Mouse (Mus musculus) kidney, postnatal 0 days (tissue): ENCODE results near the gene Col19a1. TPM values are rescaled to one million over a fixed set of nuclear protein-coding genes. Genes with fewer than 3 reads are reported as not detected.

ENCODE experiments used
- ATAC-seq: fragments of 200-750 bp; cut with Nextera tagmentation; replicated peaks from 2 replicates; pipeline ENCODE4 v1.8.0; 2017; ENCODE audit warnings: low read depth, moderate number of reproducible peaks, moderate TSS enrichment, moderate library complexity; ENCODE audit not compliant: low FRiP score
- DNase-seq: peaks from one replicate; pipeline ENCODE4 v3.0.0-alpha.2; 2016; ENCODE audit warnings: low spot score
- H3K27ac ChIP-seq: fragments of 300-500 bp; sonication (generic); 2 replicates; pipeline ENCODE4 v1.5.1; 2014; ENCODE audit warnings: mild to moderate bottlenecking
- H3K27me3 ChIP-seq: fragments of 300-500 bp; sonication (generic); 2 replicates; pipeline ENCODE4 v1.6.1; 2014; ENCODE audit warnings: low read length, mixed read lengths; ENCODE audit not compliant: insufficient read depth
- H3K36me3 ChIP-seq: fragments of 300-500 bp; sonication (generic); 2 replicates; pipeline ENCODE4 v1.6.1; 2014; ENCODE audit warnings: low read length, mixed read lengths; ENCODE audit not compliant: insufficient read depth
- H3K4me1 ChIP-seq: fragments of 300-500 bp; sonication (generic); replicated peaks from 2 replicates; pipeline ENCODE4 v1.6.1; 2014; ENCODE audit warnings: antibody characterized with exemption, low read length, mixed read lengths; ENCODE audit not compliant: insufficient read depth
- H3K4me2 ChIP-seq: fragments of 300-500 bp; sonication (generic); 2 replicates; pipeline ENCODE4 v1.6.1; 2014; ENCODE audit warnings: mild to moderate bottlenecking, low read length, moderate library complexity, mixed read lengths
- H3K4me3 ChIP-seq: fragments of 300-500 bp; sonication (generic); replicated peaks from 2 replicates; pipeline ENCODE4 v1.5.1; 2014; ENCODE audit warnings: low read depth, low read length
- H3K9ac ChIP-seq: fragments of 300-500 bp; sonication (generic); 2 replicates; pipeline ENCODE4 v1.6.1; 2014; ENCODE audit warnings: low read depth, low read length
- H3K9me3 ChIP-seq: fragments of 300-500 bp; sonication (generic); replicated peaks from 2 replicates; pipeline ENCODE4 v1.6.1; 2016; ENCODE audit warnings: low read length, inconsistent platforms, mixed read lengths
- CTCF ChIP-seq: IDR thresholded peaks from 2 replicates; pipeline ENCODE4 v1.5.1; 2016; ENCODE audit warnings: antibody characterized with exemption, low read depth, mild to moderate bottlenecking, moderate library complexity
- WGBS: fragments of 180-500 bp; shearing (Covaris S2); extraction: QIAGEN DNeasy Blood & Tissue Kit; methylation state at CpG from one replicate; pipeline ENCODE4 v1.1.7; 2014; 5-methylcytosine and 5-hydroxymethylcytosine counted together
- polyA plus RNA-seq: library from polyadenylated mRNA; unstranded; fragments of >200 nt; fragmentation: Nextera tagmentation; extraction: Ambion mirVana; gene quantifications from 2 replicates; pipeline ENCODE4 v1.2.1, GENCODE M21; 2015

The Col19a1 gene
- polyA plus RNA-seq, 1 experiment from 2014 or later, result 0.16 TPM

DNA sequence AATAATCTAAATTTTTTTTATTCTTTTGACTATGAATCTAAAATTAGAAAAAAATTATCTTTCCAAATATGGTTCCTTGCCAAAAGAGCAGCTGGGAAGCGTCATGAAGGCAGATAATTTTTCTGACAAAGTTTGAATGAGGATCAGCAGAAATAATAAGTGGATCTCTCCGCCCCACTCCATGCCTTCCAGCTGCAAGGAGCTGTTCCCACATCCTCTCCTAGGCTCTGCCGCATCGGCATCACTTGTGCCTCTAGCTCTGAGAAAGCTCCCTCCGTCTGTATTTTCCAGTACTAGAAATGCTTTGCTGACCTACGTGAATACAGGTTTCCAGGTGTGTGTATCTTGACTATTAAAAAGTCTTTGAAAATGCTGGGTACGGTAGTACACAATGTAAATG, 135.1 kb downstream of the Col19a1 start:
- 72% methylated on average over 7 of the region's 7 CpGs for WGBS
- no peak overlapping the region for H3K4me3 ChIP-seq
- no peak overlapping the region for H3K27ac ChIP-seq
- no peaks in the 10 kb centered on the region for H3K36me3 ChIP-seq
- no peak for TF ChIP-seq CTCF
- no peaks in the 10 kb centered on the region for H3K9me3 ChIP-seq
- ATAC-seq (no peak), DNase-seq (peak; percentile 6)
- H3K4me2 ChIP-seq, result no peak overlapping the region
- H3K4me1 ChIP-seq, result no peaks in the 10 kb centered on the region
- no peak overlapping the region for H3K9ac ChIP-seq
- no peaks in the 10 kb centered on the region for H3K27me3 ChIP-seq

DNA sequence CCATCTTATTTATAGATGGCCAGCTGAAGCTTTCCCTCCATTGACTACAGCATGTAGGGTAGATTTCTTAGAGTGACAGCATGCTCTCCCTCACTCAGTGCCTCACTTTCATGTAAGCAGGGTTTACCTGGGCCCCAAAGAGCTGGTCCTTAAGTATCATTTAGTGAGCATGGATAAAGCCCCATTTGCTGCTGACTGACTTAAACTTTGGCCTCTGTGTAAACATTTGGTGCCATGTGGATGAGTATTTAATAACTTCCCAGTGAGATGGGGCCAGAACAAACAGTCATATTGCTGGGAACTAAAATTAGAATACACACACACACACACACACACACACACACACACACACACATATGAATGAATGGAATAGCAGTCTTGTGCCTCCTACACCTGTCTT, 149.8 kb downstream of the Col19a1 start:
- Histone ChIP-seq H3K9ac (no peak overlapping the region), H3K9me3 (no peaks in the 10 kb centered on the region), H3K4me1 (no peaks in the 10 kb centered on the region), H3K4me3 (no peak overlapping the region), H3K27me3 (no peaks in the 10 kb centered on the region), H3K27ac (no peak overlapping the region), H3K36me3 (no peaks in the 10 kb centered on the region), H3K4me2 (no peak overlapping the region)
- ATAC-seq, result no peak
- DNase-seq, result no peak
- no peak for TF ChIP-seq CTCF

DNA sequence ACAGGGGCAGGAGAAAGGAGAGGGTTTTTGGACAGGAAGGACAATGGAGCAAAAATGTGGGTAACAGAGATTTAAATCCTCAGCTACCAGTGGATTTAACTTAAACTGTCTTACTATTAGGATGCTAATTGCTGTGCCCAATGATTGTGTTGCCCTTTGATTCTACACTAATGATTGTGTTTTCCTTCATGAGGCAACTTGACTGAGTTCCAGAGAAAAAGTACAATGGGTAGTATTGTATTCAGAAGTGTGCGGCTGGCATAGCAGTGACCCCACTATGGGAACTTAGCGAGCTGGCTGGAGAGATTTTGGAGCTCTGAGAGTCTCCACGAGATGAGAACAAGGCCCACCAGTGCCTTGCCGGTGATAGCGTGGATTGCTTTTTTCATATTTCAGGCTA, 159.0 kb downstream of the Col19a1 start:
- H3K9me3 ChIP-seq, result no peaks in the 10 kb centered on the region
- no peak overlapping the region for H3K4me3 ChIP-seq
- TF ChIP-seq CTCF, result no peak
- no peak for DNase-seq
- H3K9ac ChIP-seq, result no peak overlapping the region
- ATAC-seq, result no peak
- no peaks in the 10 kb centered on the region for H3K27me3 ChIP-seq
- H3K4me1 ChIP-seq, result no peaks in the 10 kb centered on the region
- no peaks in the 10 kb centered on the region for H3K36me3 ChIP-seq
- WGBS, result 94% methylated on average over 5 of the region's 5 CpGs
- no peak overlapping the region for H3K27ac ChIP-seq
- H3K4me2 ChIP-seq, result no peak overlapping the region

DNA sequence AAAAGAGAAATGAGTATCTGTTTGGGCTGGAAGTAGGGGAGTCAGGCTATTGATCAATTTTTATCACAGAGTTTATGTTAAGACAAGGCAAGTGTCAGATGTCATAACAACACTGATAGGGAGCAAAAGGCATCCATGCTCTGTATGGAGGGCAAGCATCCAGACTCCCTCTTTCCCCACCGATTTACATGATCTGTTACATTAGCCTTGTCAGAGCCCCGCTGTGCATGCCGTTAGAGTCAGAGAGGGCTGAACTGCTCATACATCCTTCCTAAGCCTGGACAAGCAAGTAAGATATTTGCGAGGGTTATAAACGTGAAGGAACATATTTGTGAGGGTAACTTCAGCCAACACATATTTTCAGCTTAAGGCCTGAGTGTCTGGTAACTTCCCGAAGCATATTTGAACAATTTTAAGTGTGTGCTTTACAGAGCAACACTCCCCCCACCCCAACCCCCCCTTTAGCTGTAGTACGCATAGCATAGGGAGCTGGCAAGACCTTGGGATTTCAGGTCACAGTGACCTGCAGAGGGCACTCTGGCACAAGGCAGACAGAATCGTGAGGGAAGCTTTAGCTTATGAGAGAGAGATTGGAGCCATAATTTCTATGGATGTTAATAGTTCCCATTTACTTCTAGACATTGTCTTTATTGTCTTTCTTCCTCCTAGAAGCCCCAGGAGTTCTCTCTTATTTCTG, 209.0 kb downstream of the Col19a1 start:
- H3K27ac ChIP-seq, result no peak overlapping the region
- peak; percentile 46 for DNase-seq
- peak; percentile 68 for TF ChIP-seq CTCF
- H3K9me3 ChIP-seq, result no peaks in the 10 kb centered on the region
- H3K4me1 ChIP-seq, result no peaks in the 10 kb centered on the region
- H3K36me3 ChIP-seq, result no peaks in the 10 kb centered on the region
- no peak overlapping the region for H3K4me2 ChIP-seq
- H3K9ac ChIP-seq, result no peak overlapping the region
- WGBS, result 27% methylated on average over 8 of the region's 8 CpGs
- H3K4me3 ChIP-seq, result no peak overlapping the region
- ATAC-seq, result peak; percentile 54; the same call in 1 of the 2 replicates
- H3K27me3 ChIP-seq, result no peaks in the 10 kb centered on the region

DNA sequence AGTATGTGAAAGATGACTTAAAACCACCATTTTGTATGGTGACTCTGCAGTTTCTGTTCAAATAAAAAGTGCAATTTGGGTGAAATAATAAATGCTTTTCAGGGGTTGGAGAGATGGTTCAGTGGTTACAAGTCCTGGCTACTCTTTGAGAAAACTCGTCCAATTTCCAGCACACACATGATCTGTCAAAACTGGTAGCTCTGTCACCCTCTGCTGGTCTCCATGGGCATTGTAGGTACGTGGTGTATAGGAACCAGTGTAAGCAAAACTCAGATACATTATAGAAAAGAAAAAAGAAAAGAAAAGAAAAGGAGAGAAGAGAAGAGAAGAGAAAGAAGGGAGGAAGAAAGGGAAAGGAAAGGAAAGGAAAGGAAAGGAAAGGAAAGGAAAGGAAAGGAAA, 212.4 kb downstream of the Col19a1 start:
- Histone ChIP-seq H3K4me2 (no peak overlapping the region), H3K9ac (no peak overlapping the region), H3K36me3 (no peaks in the 10 kb centered on the region), H3K27ac (no peak overlapping the region), H3K27me3 (no peaks in the 10 kb centered on the region), H3K9me3 (no peaks in the 10 kb centered on the region), H3K4me3 (no peak overlapping the region), H3K4me1 (no peaks in the 10 kb centered on the region)
- DNase-seq (peak; percentile 62), ATAC-seq (no peak)
- TF ChIP-seq CTCF, result peak; percentile 75
- WGBS, result 19% methylated on average over 2 of the region's 2 CpGs

DNA sequence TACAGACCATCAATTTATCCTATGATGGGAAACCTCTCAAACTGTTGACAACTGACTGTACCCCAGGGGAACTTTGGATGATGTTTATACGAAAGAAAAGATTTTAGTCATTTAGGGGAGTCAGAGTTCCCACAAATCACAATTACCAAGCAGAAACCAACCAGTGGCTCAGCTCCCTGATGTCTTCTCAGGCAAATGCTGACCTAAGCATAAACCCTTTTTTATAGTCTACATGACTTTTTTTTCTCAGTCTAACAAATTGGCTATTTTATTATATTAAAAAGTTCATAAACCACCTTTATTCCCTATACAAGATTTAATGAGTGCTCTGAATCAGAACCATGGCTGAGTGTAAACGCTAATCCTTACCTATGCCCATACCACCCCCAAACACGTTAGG, 213.6 kb downstream of the Col19a1 start:
- Histone ChIP-seq H3K27me3 (no peaks in the 10 kb centered on the region), H3K36me3 (no peaks in the 10 kb centered on the region), H3K4me2 (no peak overlapping the region), H3K4me3 (no peak overlapping the region), H3K9me3 (no peaks in the 10 kb centered on the region), H3K27ac (no peak overlapping the region), H3K9ac (no peak overlapping the region), H3K4me1 (no peaks in the 10 kb centered on the region)
- WGBS, result 75% methylated on average over 3 of the region's 3 CpGs
- no peak for TF ChIP-seq CTCF
- DNase-seq (no peak), ATAC-seq (no peak)
